Mouse (Mus musculus): Measurements from ENCODE around the gene Tdp1. TPM values are rescaled to one million over a fixed set of nuclear protein-coding genes. Genes with fewer than 3 reads are reported as not detected.

Gene Tdp1
- polyA plus RNA-seq, 1 experiment from 2014 or later, result 70.4 TPM

GRCm38 (mm10) chr12:99999726-100000125 lies 115.4 kb downstream of the Tdp1 start:
- Histone ChIP-seq H3K4me3 (ENCODE audit: low read length) (no peak overlapping the region), H3K9ac (ENCODE audit: low read depth, low read length) (no peak overlapping the region), H3K4me1 (ENCODE audit: control insufficient read depth, insufficient read depth, low read length) (0 out of 2 replicates have a peak, but pooled peaks cover 4% of the 10 kb centered on the region), H3K27ac (ENCODE audit: low read depth, low read length) (no peak overlapping the region), H3K9me3 (ENCODE audit: control insufficient read depth, low read length) (no peaks in the 10 kb centered on the region), H3K4me2 (replicated peaks; ENCODE audit: low read depth, low read length) (no peak overlapping the region), H3K36me3 (ENCODE audit: control insufficient read depth, insufficient read depth, low read length) (no peaks in the 10 kb centered on the region), H3K27me3 (ENCODE audit: control insufficient read depth, insufficient read depth, low read length) (no peaks in the 10 kb centered on the region)
- WGBS, result 78% methylated on average over 5 of the region's 5 CpGs
- no peak for ATAC-seq (ENCODE audit: low FRiP score, low TSS enrichment)

- Histone ChIP-seq H3K9ac (ENCODE audit: low read depth, low read length) (no peak overlapping the region), H3K9me3 (ENCODE audit: control insufficient read depth, low read length) (no peaks in the 10 kb centered on the region), H3K4me2 (replicated peaks; ENCODE audit: low read depth, low read length) (no peak overlapping the region), H3K27me3 (ENCODE audit: control insufficient read depth, insufficient read depth, low read length) (no peaks in the 10 kb centered on the region), H3K27ac (ENCODE audit: low read depth, low read length) (no peak overlapping the region), H3K4me3 (ENCODE audit: low read length) (no peak overlapping the region), H3K36me3 (ENCODE audit: control insufficient read depth, insufficient read depth, low read length) (no peaks in the 10 kb centered on the region), H3K4me1 (ENCODE audit: control insufficient read depth, insufficient read depth, low read length) (0 out of 2 replicates have a peak, but pooled peaks cover 4% of the 10 kb centered on the region)
- no peak for ATAC-seq (ENCODE audit: low FRiP score, low TSS enrichment)
- WGBS, result 87% methylated on average over 7 of the region's 7 CpGs
Observed at GRCm38 (mm10) chr12:100000381-100000780, 116.1 kb downstream of the Tdp1 start.

DNA sequence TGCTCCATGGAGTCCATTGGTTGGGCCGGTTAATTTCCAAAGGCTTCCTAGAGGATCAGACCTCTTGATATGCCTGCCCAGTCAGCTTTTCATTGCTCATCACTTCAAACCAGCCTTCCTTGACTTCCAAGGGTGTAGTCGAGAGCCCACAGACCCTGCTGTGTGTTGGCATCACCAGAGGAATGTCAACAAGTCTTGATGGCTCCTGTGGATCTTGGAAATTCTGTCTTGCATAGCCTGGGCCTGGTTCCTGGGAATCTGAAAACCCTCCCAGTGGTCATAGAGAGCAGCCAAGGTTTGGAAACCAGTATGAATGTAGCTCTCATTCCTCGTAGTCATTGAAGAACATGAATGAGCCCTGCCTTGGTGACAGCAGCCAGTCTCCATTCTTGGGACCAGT lies 116.9 kb downstream of the Tdp1 start:
- H3K27ac ChIP-seq (ENCODE audit: low read depth, low read length), result no peak overlapping the region
- no peak overlapping the region for H3K4me3 ChIP-seq (ENCODE audit: low read length)
- H3K9me3 ChIP-seq (ENCODE audit: control insufficient read depth, low read length), result no peaks in the 10 kb centered on the region
- no peaks in the 10 kb centered on the region for H3K36me3 ChIP-seq (ENCODE audit: control insufficient read depth, insufficient read depth, low read length)
- 0 out of 2 replicates have a peak, but pooled peaks cover 4% of the 10 kb centered on the region for H3K4me1 ChIP-seq (ENCODE audit: control insufficient read depth, insufficient read depth, low read length)
- no peak overlapping the region for H3K9ac ChIP-seq (ENCODE audit: low read depth, low read length)
- WGBS, result 92% methylated on average over 3 of the region's 3 CpGs
- no peaks in the 10 kb centered on the region for H3K27me3 ChIP-seq (ENCODE audit: control insufficient read depth, insufficient read depth, low read length)
- ATAC-seq (ENCODE audit: low FRiP score, low TSS enrichment), result no peak
- H3K4me2 ChIP-seq (replicated peaks; ENCODE audit: low read depth, low read length), result no peak overlapping the region

GRCm38 (mm10) chr12:100001910-100002309 lies 117.6 kb downstream of the Tdp1 start:
- Histone ChIP-seq H3K27ac (ENCODE audit: low read depth, low read length) (no peak overlapping the region), H3K4me3 (ENCODE audit: low read length) (no peak overlapping the region), H3K27me3 (ENCODE audit: control insufficient read depth, insufficient read depth, low read length) (no peaks in the 10 kb centered on the region), H3K36me3 (ENCODE audit: control insufficient read depth, insufficient read depth, low read length) (no peaks in the 10 kb centered on the region), H3K4me2 (replicated peaks; ENCODE audit: low read depth, low read length) (no peak overlapping the region), H3K9me3 (ENCODE audit: control insufficient read depth, low read length) (no peaks in the 10 kb centered on the region), H3K4me1 (ENCODE audit: control insufficient read depth, insufficient read depth, low read length) (0 out of 2 replicates have a peak, but pooled peaks cover 4% of the 10 kb centered on the region), H3K9ac (ENCODE audit: low read depth, low read length) (no peak overlapping the region)
- 45% methylated on average over 3 of the region's 3 CpGs for WGBS
- no peak for ATAC-seq (ENCODE audit: low FRiP score, low TSS enrichment)

GRCm38 (mm10) chr12:100002914-100003587 lies 118.7 kb downstream of the Tdp1 start:
- Histone ChIP-seq H3K36me3 (ENCODE audit: control insufficient read depth, insufficient read depth, low read length) (no peaks in the 10 kb centered on the region), H3K4me2 (replicated peaks; ENCODE audit: low read depth, low read length) (no peak overlapping the region), H3K27ac (ENCODE audit: low read depth, low read length) (peak overlapping the region; percentile 30; the same call in 1 of the 2 replicates), H3K9me3 (ENCODE audit: control insufficient read depth, low read length) (no peaks in the 10 kb centered on the region), H3K9ac (ENCODE audit: low read depth, low read length) (no peak overlapping the region), H3K27me3 (ENCODE audit: control insufficient read depth, insufficient read depth, low read length) (no peaks in the 10 kb centered on the region), H3K4me3 (ENCODE audit: low read length) (no peak overlapping the region), H3K4me1 (ENCODE audit: control insufficient read depth, insufficient read depth, low read length) (0 out of 2 replicates have a peak, but pooled peaks cover 4% of the 10 kb centered on the region)
- 33% methylated on average over 8 of the region's 8 CpGs for WGBS
- 0 out of 2 replicates have a peak, but pooled peaks have one; percentile 35 for ATAC-seq (ENCODE audit: low FRiP score, low TSS enrichment)

Small RNA genes within 50 kb of the gene (microRNA-seq; reads per million reads assigned to microRNA genes)
- not detected for gene Gm23291

Other genes with a start within 250 kb of the Tdp1 start
- 12.8 and 14.9 TPM in 2 replicates for gene Efcab11, start 78 bp upstream of the Tdp1 start, polyA plus RNA-seq (2014; fragmentation: Nextera tagmentation; extraction: Ambion mirVana)
- 0.14 and 0.15 TPM in 2 replicates for gene Kcnk13, start 80.0 kb downstream of the Tdp1 start, polyA plus RNA-seq (2014; fragmentation: Nextera tagmentation; extraction: Ambion mirVana)
- 324 and 348 TPM in 2 replicates for gene Psmc1, start 225.6 kb downstream of the Tdp1 start, polyA plus RNA-seq (2014; fragmentation: Nextera tagmentation; extraction: Ambion mirVana)

All from kidney, embryonic 14.5 days (tissue).